Mouse (Mus musculus) megakaryocyte, embryonic 14.5 days (primary cell): ENCODE measurements at regions not wholly inside any gene's neighbourhood (a gene's known extent, or its start where the extent isn't known, plus 50 kb on each side); places are given as distances from the start of the nearest gene placed in this dataset.

Experiments
- H3K27me3 ChIP-seq: replicated peaks from 2 replicates; pipeline ENCODE3; 2012; ENCODE audit warnings: inconsistent platforms
- H3K36me3 ChIP-seq: replicated peaks from 2 replicates; pipeline ENCODE3; 2012; ENCODE audit warnings: low read length, inconsistent platforms, mixed read lengths
- H3K4me1 ChIP-seq: 2 replicates; pipeline ENCODE4 v1.6.1; 2012; ENCODE audit warnings: inconsistent platforms
- H3K4me3 ChIP-seq: replicated peaks from 2 replicates; pipeline ENCODE3; 2012; ENCODE audit warnings: moderate library complexity, mild to moderate bottlenecking, inconsistent platforms
- H3K9me3 ChIP-seq: 2 replicates; pipeline ENCODE4 v1.6.1; 2012; ENCODE audit warnings: inconsistent platforms
- FLI1 ChIP-seq: IDR thresholded peaks from 2 replicates; pipeline ENCODE4 v1.6.1; 2012; ENCODE audit warnings: low read length, inconsistent platforms, mixed read lengths
- GATA1 ChIP-seq: IDR thresholded peaks from 3 replicates; pipeline ENCODE4 v1.6.1; 2012; ENCODE audit warnings: mixed read lengths, low read length, inconsistent platforms, borderline replicate concordance

DNA sequence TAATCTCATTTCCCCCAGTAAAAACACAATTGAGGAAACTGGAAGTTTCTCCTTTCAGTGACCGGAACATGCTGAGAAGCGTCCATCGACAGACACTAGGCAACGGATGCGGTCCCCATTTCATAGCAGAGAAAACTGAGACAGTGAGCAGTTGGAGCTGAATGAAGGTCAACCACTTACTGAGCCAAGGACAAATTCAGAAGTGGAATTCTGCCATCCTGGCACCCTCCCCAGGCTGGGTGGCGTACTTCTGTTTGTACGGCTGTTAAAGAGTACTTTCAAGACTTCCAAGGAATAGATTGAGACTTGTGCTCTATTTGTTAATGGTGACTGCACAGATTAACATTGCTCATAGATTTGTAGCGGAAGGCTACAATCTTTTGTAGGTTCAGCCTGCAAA is 54.2 kb upstream of the Bhlhe40 start:
- Histone ChIP-seq H3K36me3 (no peaks in the 10 kb centered on the region), H3K9me3 (no peaks in the 10 kb centered on the region), H3K4me1 (peaks cover 15% of the 10 kb centered on the region), H3K4me3 (no peak overlapping the region), H3K27me3 (peaks cover 4% of the 10 kb centered on the region)
- TF ChIP-seq FLI1 (no peak), GATA1 (no peak)

DNA sequence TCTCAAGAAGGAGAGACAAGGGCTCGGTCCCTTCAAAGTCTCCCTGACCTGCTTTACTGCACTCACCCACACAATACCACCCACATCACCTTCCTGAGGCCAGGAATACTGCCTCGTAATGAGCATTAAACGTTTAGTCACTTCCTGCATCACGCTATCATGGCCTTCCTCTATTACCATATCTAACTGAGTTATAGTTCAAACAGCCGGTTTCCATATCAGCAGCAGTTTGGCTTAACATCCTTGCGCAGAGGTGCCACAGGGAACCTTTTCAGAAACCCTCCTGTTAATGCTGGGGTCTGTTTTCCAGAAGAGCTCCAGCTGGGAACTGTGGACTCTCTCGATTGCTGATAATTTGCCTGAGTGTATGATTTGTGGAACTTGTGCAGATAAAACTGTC is 52.1 kb upstream of the Bhlhe40 start:
- TF ChIP-seq FLI1: no peak
- no peak for TF ChIP-seq GATA1
- Histone ChIP-seq H3K4me1 (peaks cover 15% of the 10 kb centered on the region), H3K27me3 (peaks cover 4% of the 10 kb centered on the region), H3K4me3 (peak overlapping the region; percentile 79), H3K36me3 (no peaks in the 10 kb centered on the region), H3K9me3 (no peaks in the 10 kb centered on the region)
